Mouse (Mus musculus): ENCODE data around the gene Vdr.

Vdr gene

GRCm38 (mm10) chr15:97938580-97938979 lies 28.1 kb upstream of the Vdr start:
- no peak for TF ChIP-seq GATA4 (IDR thresholded peaks at IDR 0.05; ENCODE audit: insufficient replicate concordance, low read length)

GRCm38 (mm10) chr15:97932441-97932840 lies 22.0 kb upstream of the Vdr start:
- TF ChIP-seq GATA4 (IDR thresholded peaks at IDR 0.05; ENCODE audit: insufficient replicate concordance, low read length) = no peak

- TF ChIP-seq GATA4 (IDR thresholded peaks at IDR 0.05; ENCODE audit: insufficient replicate concordance, low read length) = no peak
These were observed 18.9 kb upstream of the Vdr start for GRCm38 (mm10) chr15:97929259-97929824.

GRCm38 (mm10) chr15:97927821-97928220 lies 17.4 kb upstream of the Vdr start:
- TF ChIP-seq GATA4 (IDR thresholded peaks at IDR 0.05; ENCODE audit: insufficient replicate concordance, low read length) = no peak

GRCm38 (mm10) chr15:97927018-97927417 lies 16.6 kb upstream of the Vdr start:
- TF ChIP-seq GATA4 (IDR thresholded peaks at IDR 0.05; ENCODE audit: insufficient replicate concordance, low read length) = no peak

- no peak for TF ChIP-seq GATA4 (IDR thresholded peaks at IDR 0.05; ENCODE audit: insufficient replicate concordance, low read length)
These were observed 12.0 kb upstream of the Vdr start for GRCm38 (mm10) chr15:97922421-97922820.

GRCm38 (mm10) chr15:97921796-97922195 lies 11.4 kb upstream of the Vdr start:
- no peak for TF ChIP-seq GATA4 (IDR thresholded peaks at IDR 0.05; ENCODE audit: insufficient replicate concordance, low read length)

- no peak for TF ChIP-seq GATA4 (IDR thresholded peaks at IDR 0.05; ENCODE audit: insufficient replicate concordance, low read length)
These were observed 9.9 kb upstream of the Vdr start for GRCm38 (mm10) chr15:97920306-97920705.

GRCm38 (mm10) chr15:97919217-97919616 lies 8.8 kb upstream of the Vdr start:
- no peak for TF ChIP-seq GATA4 (IDR thresholded peaks at IDR 0.05; ENCODE audit: insufficient replicate concordance, low read length)

- TF ChIP-seq GATA4 (IDR thresholded peaks at IDR 0.05; ENCODE audit: insufficient replicate concordance, low read length) = no peak
These were observed 7.6 kb upstream of the Vdr start for GRCm38 (mm10) chr15:97917994-97918393.

GRCm38 (mm10) chr15:97914331-97914747 lies 3.9 kb upstream of the Vdr start:
- no peak for TF ChIP-seq GATA4 (IDR thresholded peaks at IDR 0.05; ENCODE audit: insufficient replicate concordance, low read length)

GRCm38 (mm10) chr15:97907801-97908751 lies 2.4 kb downstream of the Vdr start:
- no peak for TF ChIP-seq GATA4 (IDR thresholded peaks at IDR 0.05; ENCODE audit: insufficient replicate concordance, low read length)

- TF ChIP-seq GATA4 (IDR thresholded peaks at IDR 0.05; ENCODE audit: insufficient replicate concordance, low read length) = no peak
These were observed 3.2 kb downstream of the Vdr start for GRCm38 (mm10) chr15:97907202-97907601.

GRCm38 (mm10) chr15:97905281-97905680 lies 5.1 kb downstream of the Vdr start:
- no peak for TF ChIP-seq GATA4 (IDR thresholded peaks at IDR 0.05; ENCODE audit: insufficient replicate concordance, low read length)

GRCm38 (mm10) chr15:97904339-97904991 lies 6.0 kb downstream of the Vdr start:
- TF ChIP-seq GATA4 (IDR thresholded peaks at IDR 0.05; ENCODE audit: insufficient replicate concordance, low read length) = no peak
